Mouse (Mus musculus): ENCODE measurements around the gene Ldlrad3. TPM values are rescaled to one million over a fixed set of nuclear protein-coding genes. Genes with fewer than 3 reads are reported as not detected.

Gene Ldlrad3
- polyA plus RNA-seq, 1 experiment from 2014 or later: 24.6 TPM

- ATAC-seq: no peak
- Histone ChIP-seq H3K27me3 (replicated peaks; ENCODE audit: control insufficient read depth, insufficient read depth, low read length) (no peaks in the 10 kb centered on the region), H3K9me3 (ENCODE audit: control insufficient read depth, low read length) (no peaks in the 10 kb centered on the region), H3K9ac (ENCODE audit: low read depth, low read length) (no peak overlapping the region), H3K27ac (ENCODE audit: low read depth, low read length) (no peak overlapping the region), H3K4me3 (ENCODE audit: low read length) (no peak overlapping the region), H3K4me2 (ENCODE audit: low read length) (no peak overlapping the region), H3K4me1 (ENCODE audit: control insufficient read depth, insufficient read depth, low read depth, low read length) (no peaks in the 10 kb centered on the region), H3K36me3 (ENCODE audit: control insufficient read depth, insufficient read depth, low read length) (no peaks in the 10 kb centered on the region)
- WGBS: 89% methylated on average over 16 of the region's 16 CpGs
Measured at GRCm38 (mm10) chr2:102192943-102193820, 7.0 kb upstream of the Ldlrad3 start.

DNA sequence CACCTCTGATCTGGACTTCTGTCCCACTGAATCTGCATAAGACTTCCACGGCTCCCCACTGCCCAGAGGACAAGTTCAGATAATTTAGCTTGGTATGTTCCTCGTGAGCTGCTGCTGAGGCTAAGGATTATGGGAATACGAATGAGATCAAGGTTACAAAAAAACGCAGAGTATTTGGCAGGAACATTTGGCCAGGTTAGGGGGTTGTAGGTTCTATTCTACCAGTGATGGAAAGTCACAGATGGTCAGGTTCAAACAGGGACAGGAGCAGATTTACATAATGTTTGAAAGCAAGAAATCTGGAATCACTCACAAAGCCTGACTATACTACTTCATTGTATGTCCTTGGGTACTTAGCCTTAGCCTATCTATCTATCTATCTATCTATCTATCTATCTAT lies 5.6 kb upstream of the Ldlrad3 start:
- Histone ChIP-seq H3K4me3 (ENCODE audit: low read length) (no peak overlapping the region), H3K4me1 (ENCODE audit: control insufficient read depth, insufficient read depth, low read depth, low read length) (no peaks in the 10 kb centered on the region), H3K9ac (ENCODE audit: low read depth, low read length) (no peak overlapping the region), H3K27ac (ENCODE audit: low read depth, low read length) (no peak overlapping the region), H3K9me3 (ENCODE audit: control insufficient read depth, low read length) (no peaks in the 10 kb centered on the region), H3K4me2 (ENCODE audit: low read length) (no peak overlapping the region), H3K36me3 (ENCODE audit: control insufficient read depth, insufficient read depth, low read length) (no peaks in the 10 kb centered on the region), H3K27me3 (replicated peaks; ENCODE audit: control insufficient read depth, insufficient read depth, low read length) (no peaks in the 10 kb centered on the region)
- 76% methylated on average over 4 of the region's 4 CpGs for WGBS
- ATAC-seq: no peak

DNA sequence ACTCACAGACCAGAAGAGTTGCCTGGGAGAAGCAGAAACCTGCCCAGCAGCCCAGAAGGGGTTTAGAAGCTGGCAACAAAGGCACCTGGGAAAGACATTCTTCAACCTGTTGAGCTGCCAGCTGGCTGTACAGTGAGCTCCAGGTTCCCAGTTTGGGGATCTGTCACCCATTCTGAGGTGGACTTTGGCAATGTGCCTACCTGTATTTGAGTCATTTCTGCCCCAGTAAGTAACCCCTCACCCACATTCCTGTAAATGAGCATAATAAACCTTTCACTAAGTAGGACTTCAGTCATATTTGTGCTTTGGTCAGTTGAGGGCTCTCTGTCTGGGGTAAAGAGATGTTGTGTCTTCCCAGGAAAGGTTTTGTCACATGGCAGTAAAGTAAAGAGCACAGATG lies 4.8 kb upstream of the Ldlrad3 start:
- H3K9ac ChIP-seq (ENCODE audit: low read depth, low read length): no peak overlapping the region
- H3K27ac ChIP-seq (ENCODE audit: low read depth, low read length): no peak overlapping the region
- no peaks in the 10 kb centered on the region for H3K36me3 ChIP-seq (ENCODE audit: control insufficient read depth, insufficient read depth, low read length)
- H3K9me3 ChIP-seq (ENCODE audit: control insufficient read depth, low read length): no peaks in the 10 kb centered on the region
- H3K4me3 ChIP-seq (ENCODE audit: low read length): no peak overlapping the region
- H3K27me3 ChIP-seq (replicated peaks; ENCODE audit: control insufficient read depth, insufficient read depth, low read length): no peaks in the 10 kb centered on the region
- H3K4me2 ChIP-seq (ENCODE audit: low read length): no peak overlapping the region
- no peak for ATAC-seq
- H3K4me1 ChIP-seq (ENCODE audit: control insufficient read depth, insufficient read depth, low read depth, low read length): no peaks in the 10 kb centered on the region

DNA sequence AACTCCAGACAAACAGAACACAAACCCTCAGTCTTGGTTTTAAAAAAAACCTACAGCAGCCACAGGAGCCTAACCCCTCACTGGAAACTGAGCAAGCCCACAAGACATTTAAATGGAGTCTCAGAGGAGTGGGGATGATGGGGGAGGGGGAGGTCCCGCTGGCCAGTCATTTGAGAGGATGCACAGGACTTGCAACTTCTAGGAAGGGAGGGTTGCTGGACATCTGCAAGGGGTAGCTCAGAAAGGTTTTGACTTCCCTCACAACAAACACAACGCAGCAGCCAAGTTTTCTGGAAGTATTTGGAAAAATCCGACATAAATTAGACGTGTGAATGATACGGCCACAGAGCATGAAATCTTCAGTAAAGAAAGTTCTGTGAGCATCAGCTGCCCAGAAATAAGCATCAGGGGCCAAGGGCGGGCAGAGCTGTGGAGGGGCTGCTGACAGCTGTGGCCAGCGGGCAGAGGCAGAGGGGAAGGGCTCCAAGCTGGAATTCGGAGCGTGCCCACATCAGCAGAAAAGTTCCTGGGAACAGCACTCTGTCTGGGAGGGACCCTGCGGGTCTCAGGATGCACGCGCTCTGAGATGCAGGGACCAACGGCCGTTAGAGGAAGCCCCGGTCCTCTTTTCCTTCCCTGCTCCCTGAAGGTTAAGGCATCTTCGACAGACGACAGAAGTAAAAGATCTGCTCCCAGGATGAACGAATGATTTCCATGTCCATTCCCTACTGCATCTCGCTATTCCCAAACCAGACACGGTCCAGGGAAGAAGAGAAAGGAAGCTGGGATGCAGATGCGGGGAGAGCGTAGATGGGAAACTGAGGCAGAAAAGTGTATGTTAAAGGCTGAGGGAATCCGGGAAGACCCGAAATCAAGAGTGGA lies 875 bp downstream of the Ldlrad3 start:
- Histone ChIP-seq H3K4me1 (ENCODE audit: control insufficient read depth, insufficient read depth, low read depth, low read length) (peaks cover 11% of the 10 kb centered on the region), H3K4me2 (ENCODE audit: low read length) (peak overlapping the region; percentile 85), H3K4me3 (ENCODE audit: low read length) (peak overlapping the region; percentile 82), H3K9ac (ENCODE audit: low read depth, low read length) (peak overlapping the region; percentile 89), H3K9me3 (ENCODE audit: control insufficient read depth, low read length) (no peaks in the 10 kb centered on the region), H3K36me3 (ENCODE audit: control insufficient read depth, insufficient read depth, low read length) (no peaks in the 10 kb centered on the region), H3K27me3 (replicated peaks; ENCODE audit: control insufficient read depth, insufficient read depth, low read length) (no peaks in the 10 kb centered on the region), H3K27ac (ENCODE audit: low read depth, low read length) (peak overlapping the region; percentile 87)
- ATAC-seq: peak; percentile 50
- WGBS: under 1% methylated on average over 24 of the region's 24 CpGs

GRCm38 (mm10) chr2:102183720-102184480 lies 2.3 kb downstream of the Ldlrad3 start:
- Histone ChIP-seq H3K9me3 (ENCODE audit: control insufficient read depth, low read length) (no peaks in the 10 kb centered on the region), H3K4me1 (ENCODE audit: control insufficient read depth, insufficient read depth, low read depth, low read length) (peaks cover 11% of the 10 kb centered on the region), H3K27me3 (replicated peaks; ENCODE audit: control insufficient read depth, insufficient read depth, low read length) (no peaks in the 10 kb centered on the region), H3K36me3 (ENCODE audit: control insufficient read depth, insufficient read depth, low read length) (no peaks in the 10 kb centered on the region), H3K9ac (ENCODE audit: low read depth, low read length) (no peak overlapping the region), H3K4me2 (ENCODE audit: low read length) (peak overlapping the region; percentile 85), H3K4me3 (ENCODE audit: low read length) (no peak overlapping the region), H3K27ac (ENCODE audit: low read depth, low read length) (no peak overlapping the region)
- 79% methylated on average over 7 of the region's 7 CpGs for WGBS
- ATAC-seq: no peak

DNA sequence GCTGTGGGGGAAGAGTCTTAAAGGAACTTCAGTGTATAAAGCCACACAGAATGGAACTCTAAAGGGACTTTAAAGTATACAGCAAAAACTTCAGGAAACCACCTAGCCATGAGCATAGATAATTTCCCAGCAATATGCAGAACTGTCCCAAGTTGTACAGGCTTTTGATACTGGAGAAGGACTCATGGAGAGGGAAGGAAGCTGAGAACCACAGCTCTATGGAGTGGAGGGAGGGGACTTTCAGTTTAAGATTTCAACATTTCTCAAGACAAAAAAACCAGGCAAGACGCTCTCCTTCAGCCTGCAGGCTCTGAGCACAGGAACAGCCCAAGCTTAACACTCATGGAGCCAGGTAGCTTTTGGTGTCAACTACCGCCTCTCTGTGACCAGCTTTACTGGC lies 4.7 kb downstream of the Ldlrad3 start:
- Histone ChIP-seq H3K4me2 (ENCODE audit: low read length) (no peak overlapping the region), H3K4me3 (ENCODE audit: low read length) (no peak overlapping the region), H3K4me1 (ENCODE audit: control insufficient read depth, insufficient read depth, low read depth, low read length) (peaks cover 11% of the 10 kb centered on the region), H3K9ac (ENCODE audit: low read depth, low read length) (no peak overlapping the region), H3K9me3 (ENCODE audit: control insufficient read depth, low read length) (no peaks in the 10 kb centered on the region), H3K36me3 (ENCODE audit: control insufficient read depth, insufficient read depth, low read length) (no peaks in the 10 kb centered on the region), H3K27me3 (replicated peaks; ENCODE audit: control insufficient read depth, insufficient read depth, low read length) (no peaks in the 10 kb centered on the region), H3K27ac (ENCODE audit: low read depth, low read length) (no peak overlapping the region)
- WGBS: 96% methylated on average over 2 of the region's 2 CpGs
- no peak for ATAC-seq

- no peak for ATAC-seq
- H3K9me3 ChIP-seq (ENCODE audit: control insufficient read depth, low read length): no peaks in the 10 kb centered on the region
- 0 out of 2 replicates have a peak overlapping the region, but pooled peaks have one; percentile 3 for H3K4me2 ChIP-seq (ENCODE audit: low read length)
- H3K27ac ChIP-seq (ENCODE audit: low read depth, low read length): no peak overlapping the region
- no peaks in the 10 kb centered on the region for H3K27me3 ChIP-seq (replicated peaks; ENCODE audit: control insufficient read depth, insufficient read depth, low read length)
- WGBS: 60% methylated on average over 5 of the region's 5 CpGs
- H3K9ac ChIP-seq (ENCODE audit: low read depth, low read length): no peak overlapping the region
- H3K4me1 ChIP-seq (ENCODE audit: control insufficient read depth, insufficient read depth, low read depth, low read length): peaks cover 3% of the 10 kb centered on the region
- H3K4me3 ChIP-seq (ENCODE audit: low read length): no peak overlapping the region
- H3K36me3 ChIP-seq (ENCODE audit: control insufficient read depth, insufficient read depth, low read length): no peaks in the 10 kb centered on the region
Measured at GRCm38 (mm10) chr2:102176434-102176772, 9.8 kb downstream of the Ldlrad3 start.

- H3K4me2 ChIP-seq (ENCODE audit: low read length): 0 out of 2 replicates have a peak overlapping the region, but pooled peaks have one; percentile 3
- no peak overlapping the region for H3K27ac ChIP-seq (ENCODE audit: low read depth, low read length)
- no peaks in the 10 kb centered on the region for H3K9me3 ChIP-seq (ENCODE audit: control insufficient read depth, low read length)
- peaks cover 3% of the 10 kb centered on the region for H3K4me1 ChIP-seq (ENCODE audit: control insufficient read depth, insufficient read depth, low read depth, low read length)
- no peaks in the 10 kb centered on the region for H3K36me3 ChIP-seq (ENCODE audit: control insufficient read depth, insufficient read depth, low read length)
- no peak for ATAC-seq
- H3K4me3 ChIP-seq (ENCODE audit: low read length): no peak overlapping the region
- no peaks in the 10 kb centered on the region for H3K27me3 ChIP-seq (replicated peaks; ENCODE audit: control insufficient read depth, insufficient read depth, low read length)
- WGBS: 65% methylated on average over 15 of the region's 15 CpGs
- H3K9ac ChIP-seq (ENCODE audit: low read depth, low read length): no peak overlapping the region
Measured at GRCm38 (mm10) chr2:102175741-102176433, 10.3 kb downstream of the Ldlrad3 start.
